Mouse (Mus musculus): ENCODE measurements around the gene Mdk. TPM values are rescaled to one million over a fixed set of nuclear protein-coding genes. Genes with fewer than 3 reads are reported as not detected.

The Mdk gene
- polyA plus RNA-seq, 1 experiment from 2014 or later = 435 TPM

- H3K4me1 ChIP-seq (ENCODE audit: control insufficient read depth in 2 of 2, insufficient read depth in 2 of 2, low read length in 2 of 2) = no peaks in the 10 kb centered on the region
- ATAC-seq (ENCODE audit: insufficient number of reproducible peaks, insufficient read depth, low FRiP score, low read depth) = no peak
- peaks cover 26% of the 10 kb centered on the region for H3K36me3 ChIP-seq (ENCODE audit: control insufficient read depth, insufficient read depth, low read length)
- H3K27ac ChIP-seq (replicated peaks in 1 of 2; ENCODE audit: control insufficient read depth in 1 of 2, insufficient read depth in 1 of 2, low read depth in 2 of 2, low read length in 2 of 2) = no peak overlapping the region
- no peak overlapping the region for H3K4me3 ChIP-seq (ENCODE audit: control insufficient read depth in 1 of 2, insufficient read depth in 1 of 2, low read depth in 1 of 2, low read length in 2 of 2)
- H3K9ac ChIP-seq (ENCODE audit: low read length) = no peak overlapping the region
- H3K4me2 ChIP-seq (ENCODE audit: low read length) = no peak overlapping the region
- H3K27me3 ChIP-seq (ENCODE audit: control insufficient read depth, insufficient read depth, low read length) = no peaks in the 10 kb centered on the region
- 90% methylated on average over 8 of the region's 8 CpGs for WGBS
- H3K9me3 ChIP-seq (ENCODE audit: control insufficient read depth, low read length) = no peaks in the 10 kb centered on the region
Observed at GRCm38 (mm10) chr2:91900431-91900830, 31.7 kb downstream of the Mdk start.

GRCm38 (mm10) chr2:91899141-91899540 lies 33.0 kb downstream of the Mdk start:
- 91% methylated on average over 3 of the region's 3 CpGs for WGBS
- no peak overlapping the region for H3K4me3 ChIP-seq (ENCODE audit: control insufficient read depth in 1 of 2, insufficient read depth in 1 of 2, low read depth in 1 of 2, low read length in 2 of 2)
- H3K9me3 ChIP-seq (ENCODE audit: control insufficient read depth, low read length) = no peaks in the 10 kb centered on the region
- peaks cover 25% of the 10 kb centered on the region for H3K36me3 ChIP-seq (ENCODE audit: control insufficient read depth, insufficient read depth, low read length)
- H3K27ac ChIP-seq (replicated peaks in 1 of 2; ENCODE audit: control insufficient read depth in 1 of 2, insufficient read depth in 1 of 2, low read depth in 2 of 2, low read length in 2 of 2) = no peak overlapping the region
- no peak overlapping the region for H3K9ac ChIP-seq (ENCODE audit: low read length)
- H3K4me1 ChIP-seq (ENCODE audit: control insufficient read depth in 2 of 2, insufficient read depth in 2 of 2, low read length in 2 of 2) = no peaks in the 10 kb centered on the region
- no peak for ATAC-seq (ENCODE audit: insufficient number of reproducible peaks, insufficient read depth, low FRiP score, low read depth)
- no peak overlapping the region for H3K4me2 ChIP-seq (ENCODE audit: low read length)
- no peaks in the 10 kb centered on the region for H3K27me3 ChIP-seq (ENCODE audit: control insufficient read depth, insufficient read depth, low read length)

- H3K27ac ChIP-seq (replicated peaks in 1 of 2; ENCODE audit: control insufficient read depth in 1 of 2, insufficient read depth in 1 of 2, low read depth in 2 of 2, low read length in 2 of 2) = no peak overlapping the region
- no peak overlapping the region for H3K4me2 ChIP-seq (ENCODE audit: low read length)
- H3K27me3 ChIP-seq (ENCODE audit: control insufficient read depth, insufficient read depth, low read length) = no peaks in the 10 kb centered on the region
- H3K4me1 ChIP-seq (ENCODE audit: control insufficient read depth in 2 of 2, insufficient read depth in 2 of 2, low read length in 2 of 2) = no peaks in the 10 kb centered on the region
- H3K4me3 ChIP-seq (ENCODE audit: control insufficient read depth in 1 of 2, insufficient read depth in 1 of 2, low read depth in 1 of 2, low read length in 2 of 2) = no peak overlapping the region
- no peaks in the 10 kb centered on the region for H3K9me3 ChIP-seq (ENCODE audit: control insufficient read depth, low read length)
- H3K36me3 ChIP-seq (ENCODE audit: control insufficient read depth, insufficient read depth, low read length) = peaks cover 25% of the 10 kb centered on the region
- H3K9ac ChIP-seq (ENCODE audit: low read length) = no peak overlapping the region
- no peak for ATAC-seq (ENCODE audit: insufficient number of reproducible peaks, insufficient read depth, low FRiP score, low read depth)
Observed at GRCm38 (mm10) chr2:91897968-91898367, 34.1 kb downstream of the Mdk start.

GRCm38 (mm10) chr2:91895401-91895800 lies 36.7 kb downstream of the Mdk start:
- H3K9ac ChIP-seq (ENCODE audit: low read length) = no peak overlapping the region
- no peaks in the 10 kb centered on the region for H3K27me3 ChIP-seq (ENCODE audit: control insufficient read depth, insufficient read depth, low read length)
- H3K27ac ChIP-seq (replicated peaks in 1 of 2; ENCODE audit: control insufficient read depth in 1 of 2, insufficient read depth in 1 of 2, low read depth in 2 of 2, low read length in 2 of 2) = no peak overlapping the region
- no peak for ATAC-seq (ENCODE audit: insufficient number of reproducible peaks, insufficient read depth, low FRiP score, low read depth)
- WGBS = 90% methylated on average over 3 of the region's 3 CpGs
- no peak overlapping the region for H3K4me3 ChIP-seq (ENCODE audit: control insufficient read depth in 1 of 2, insufficient read depth in 1 of 2, low read depth in 1 of 2, low read length in 2 of 2)
- H3K4me1 ChIP-seq (ENCODE audit: control insufficient read depth in 2 of 2, insufficient read depth in 2 of 2, low read length in 2 of 2) = no peaks in the 10 kb centered on the region
- H3K36me3 ChIP-seq (ENCODE audit: control insufficient read depth, insufficient read depth, low read length) = peaks cover 18% of the 10 kb centered on the region
- H3K9me3 ChIP-seq (ENCODE audit: control insufficient read depth, low read length) = no peaks in the 10 kb centered on the region
- no peak overlapping the region for H3K4me2 ChIP-seq (ENCODE audit: low read length)

GRCm38 (mm10) chr2:91894716-91895115 lies 37.4 kb downstream of the Mdk start:
- Histone ChIP-seq H3K36me3 (ENCODE audit: control insufficient read depth, insufficient read depth, low read length) (peaks cover 11% of the 10 kb centered on the region; the same call in 1 of the 2 replicates), H3K9me3 (ENCODE audit: control insufficient read depth, low read length) (no peaks in the 10 kb centered on the region), H3K4me3 (ENCODE audit: control insufficient read depth in 1 of 2, insufficient read depth in 1 of 2, low read depth in 1 of 2, low read length in 2 of 2) (no peak overlapping the region), H3K4me1 (ENCODE audit: control insufficient read depth in 2 of 2, insufficient read depth in 2 of 2, low read length in 2 of 2) (no peaks in the 10 kb centered on the region), H3K4me2 (ENCODE audit: low read length) (no peak overlapping the region), H3K9ac (ENCODE audit: low read length) (no peak overlapping the region), H3K27ac (replicated peaks in 1 of 2; ENCODE audit: control insufficient read depth in 1 of 2, insufficient read depth in 1 of 2, low read depth in 2 of 2, low read length in 2 of 2) (no peak overlapping the region), H3K27me3 (ENCODE audit: control insufficient read depth, insufficient read depth, low read length) (no peaks in the 10 kb centered on the region)
- WGBS = 90% methylated on average over 3 of the region's 3 CpGs
- ATAC-seq (ENCODE audit: insufficient number of reproducible peaks, insufficient read depth, low FRiP score, low read depth) = no peak

GRCm38 (mm10) chr2:91884616-91885015 lies 47.5 kb downstream of the Mdk start:
- H3K4me3 ChIP-seq (ENCODE audit: control insufficient read depth in 1 of 2, insufficient read depth in 1 of 2, low read depth in 1 of 2, low read length in 2 of 2) = no peak overlapping the region
- H3K36me3 ChIP-seq (ENCODE audit: control insufficient read depth, insufficient read depth, low read length) = peaks cover 25% of the 10 kb centered on the region
- H3K4me2 ChIP-seq (ENCODE audit: low read length) = no peak overlapping the region
- no peak overlapping the region for H3K27ac ChIP-seq (replicated peaks in 1 of 2; ENCODE audit: control insufficient read depth in 1 of 2, insufficient read depth in 1 of 2, low read depth in 2 of 2, low read length in 2 of 2)
- no peak overlapping the region for H3K9ac ChIP-seq (ENCODE audit: low read length)
- no peaks in the 10 kb centered on the region for H3K9me3 ChIP-seq (ENCODE audit: control insufficient read depth, low read length)
- no peaks in the 10 kb centered on the region for H3K4me1 ChIP-seq (ENCODE audit: control insufficient read depth in 2 of 2, insufficient read depth in 2 of 2, low read length in 2 of 2)
- 77% methylated on average over 4 of the region's 4 CpGs for WGBS
- ATAC-seq (ENCODE audit: insufficient number of reproducible peaks, insufficient read depth, low FRiP score, low read depth) = no peak
- no peaks in the 10 kb centered on the region for H3K27me3 ChIP-seq (ENCODE audit: control insufficient read depth, insufficient read depth, low read length)

- Histone ChIP-seq H3K36me3 (ENCODE audit: control insufficient read depth, insufficient read depth, low read length) (peaks cover 23% of the 10 kb centered on the region), H3K9me3 (ENCODE audit: control insufficient read depth, low read length) (no peaks in the 10 kb centered on the region), H3K4me1 (ENCODE audit: control insufficient read depth in 2 of 2, insufficient read depth in 2 of 2, low read length in 2 of 2) (no peaks in the 10 kb centered on the region), H3K4me3 (ENCODE audit: control insufficient read depth in 1 of 2, insufficient read depth in 1 of 2, low read depth in 1 of 2, low read length in 2 of 2) (no peak overlapping the region), H3K27ac (replicated peaks in 1 of 2; ENCODE audit: control insufficient read depth in 1 of 2, insufficient read depth in 1 of 2, low read depth in 2 of 2, low read length in 2 of 2) (no peak overlapping the region), H3K27me3 (ENCODE audit: control insufficient read depth, insufficient read depth, low read length) (no peaks in the 10 kb centered on the region), H3K9ac (ENCODE audit: low read length) (no peak overlapping the region), H3K4me2 (ENCODE audit: low read length) (no peak overlapping the region)
- ATAC-seq (ENCODE audit: insufficient number of reproducible peaks, insufficient read depth, low FRiP score, low read depth) = no peak
- WGBS = 69% methylated on average over 4 of the region's 4 CpGs
Observed at GRCm38 (mm10) chr2:91883961-91884360, 48.1 kb downstream of the Mdk start.

Measured in heart, embryonic 14.5 days (tissue).